Mouse (Mus musculus) mouse trophoblast stem cell (cell line): ENCODE measurements around the gene Gm3642.
"Not testable (repeated sequence)": the region's sequence is repeated elsewhere in the genome, so short reads cannot be mapped to it uniquely, and the experiment has no call there.

Experiments used
- in situ Hi-C, 2 experiments: fragments of 300-500 bp; cut with MseI, MboI; formaldehyde crosslinking; loops; 2 replicates in 1 of 2; 3 replicates in 1 of 2; pipeline ENCODE4 v1.15.1; 2025

The Gm3642 gene

GRCm38 (mm10) chr14:6840211-6840610 is at the start of gene Gm3642:
TSS of gene Gm3642 (minus strand) at chr14:6840311.
- in situ Hi-C loops, result not testable (repeated sequence)

GRCm38 (mm10) chr14:6889521-6890012 is 49.5 kb upstream of the Gm3642 start, which contains the start of gene Gm3667:
TSS of gene Gm3667 (minus strand) at chr14:6889962.
- in situ Hi-C loops, result not testable (repeated sequence)

- in situ Hi-C loops, result not testable (repeated sequence)
Measured at GRCm38 (mm10) chr14:6888811-6889210, 48.7 kb upstream of the Gm3642 start.

DNA sequence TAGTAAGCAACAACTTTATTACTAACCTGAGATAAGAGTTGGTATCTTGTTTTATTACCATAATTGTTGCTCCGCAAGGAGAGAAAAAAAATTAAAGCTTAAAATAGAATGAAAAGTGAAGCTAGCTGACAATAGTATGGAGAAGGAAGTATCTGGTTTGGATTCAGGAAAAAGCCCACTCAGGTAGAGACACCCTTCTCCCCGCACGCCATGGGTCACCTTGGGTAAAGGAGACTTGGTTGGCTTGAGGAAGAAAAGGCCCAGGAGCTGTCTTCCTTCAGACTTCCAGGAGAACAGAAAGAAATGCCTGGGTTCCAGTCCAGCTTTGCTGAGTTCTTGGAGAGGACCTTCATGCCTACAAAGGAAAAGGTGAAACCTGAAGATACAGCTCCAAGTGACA is 16.8 kb downstream of the Gm3642 start:
- in situ Hi-C loops, result not testable (repeated sequence)
